Mouse (Mus musculus): ENCODE results near the gene Smurf1.

Gene Smurf1

GRCm38 (mm10) chr5:144928856-144929713 is 36.6 kb downstream of the Smurf1 start:
- in situ Hi-C loops (cut with MboI; ENCODE audit: low pct_unique_long_range_greater_than_20kb in 1 of 2, low sequenced_read_pairs in 2 of 2, unreplicated experiment in 1 of 2): no loop called here

GRCm38 (mm10) chr5:144926275-144926674 is 39.4 kb downstream of the Smurf1 start:
- in situ Hi-C loops (cut with MboI; ENCODE audit: low pct_unique_long_range_greater_than_20kb in 1 of 2, low sequenced_read_pairs in 2 of 2, unreplicated experiment in 1 of 2): no loop called here

GRCm38 (mm10) chr5:144923351-144923750 is 42.3 kb downstream of the Smurf1 start:
- in situ Hi-C loops (cut with MboI; ENCODE audit: low pct_unique_long_range_greater_than_20kb in 1 of 2, low sequenced_read_pairs in 2 of 2, unreplicated experiment in 1 of 2): no loop called here

GRCm38 (mm10) chr5:144919790-144920189 is 45.9 kb downstream of the Smurf1 start:
- in situ Hi-C loops (cut with MboI; ENCODE audit: low pct_unique_long_range_greater_than_20kb in 1 of 2, low sequenced_read_pairs in 2 of 2, unreplicated experiment in 1 of 2): loop anchor here in 1 of 2 experiments (5.0 kb wide), 1 partner anchor 43 kb away; no protein-coding TSS in a partner anchor

GRCm38 (mm10) chr5:144919194-144919593 is 46.5 kb downstream of the Smurf1 start:
- in situ Hi-C loops (cut with MboI; ENCODE audit: low pct_unique_long_range_greater_than_20kb in 1 of 2, low sequenced_read_pairs in 2 of 2, unreplicated experiment in 1 of 2): loop anchor here in 1 of 2 experiments (5.0 kb wide), 1 partner anchor 43 kb away; no protein-coding TSS in a partner anchor

- in situ Hi-C loops (cut with MboI; ENCODE audit: low pct_unique_long_range_greater_than_20kb in 1 of 2, low sequenced_read_pairs in 2 of 2, unreplicated experiment in 1 of 2): loop anchor here in 1 of 2 experiments (5.0 kb wide), 1 partner anchor 44 kb away; no protein-coding TSS in a partner anchor
These were observed 47.4 kb downstream of the Smurf1 start for GRCm38 (mm10) chr5:144918204-144918603.

- in situ Hi-C loops (cut with MboI; ENCODE audit: low pct_unique_long_range_greater_than_20kb in 1 of 2, low sequenced_read_pairs in 2 of 2, unreplicated experiment in 1 of 2): loop anchor here in 1 of 2 experiments (5.0 kb wide), 1 partner anchor 45 kb away; no protein-coding TSS in a partner anchor
These were observed 48.5 kb downstream of the Smurf1 start for GRCm38 (mm10) chr5:144917172-144917571.

GRCm38 (mm10) chr5:144915828-144916227 is 49.8 kb downstream of the Smurf1 start:
- in situ Hi-C loops (cut with MboI; ENCODE audit: low pct_unique_long_range_greater_than_20kb in 1 of 2, low sequenced_read_pairs in 2 of 2, unreplicated experiment in 1 of 2): loop anchor here in 1 of 2 experiments (5.0 kb wide), 1 partner anchor 46 kb away; no protein-coding TSS in a partner anchor

- in situ Hi-C loops (cut with MboI; ENCODE audit: low pct_unique_long_range_greater_than_20kb in 1 of 2, low sequenced_read_pairs in 2 of 2, unreplicated experiment in 1 of 2): no loop called here
These were observed 51.2 kb downstream of the Smurf1 start for GRCm38 (mm10) chr5:144914433-144914906.

- in situ Hi-C loops (cut with MboI; ENCODE audit: low pct_unique_long_range_greater_than_20kb in 1 of 2, low sequenced_read_pairs in 2 of 2, unreplicated experiment in 1 of 2): no loop called here
These were observed 51.7 kb downstream of the Smurf1 start for GRCm38 (mm10) chr5:144913923-144914322.

GRCm38 (mm10) chr5:144913361-144913760 is 52.3 kb downstream of the Smurf1 start:
- in situ Hi-C loops (cut with MboI; ENCODE audit: low pct_unique_long_range_greater_than_20kb in 1 of 2, low sequenced_read_pairs in 2 of 2, unreplicated experiment in 1 of 2): no loop called here

GRCm38 (mm10) chr5:144912519-144913310 is 52.9 kb downstream of the Smurf1 start:
- in situ Hi-C loops (cut with MboI; ENCODE audit: low pct_unique_long_range_greater_than_20kb in 1 of 2, low sequenced_read_pairs in 2 of 2, unreplicated experiment in 1 of 2): no loop called here

GRCm38 (mm10) chr5:144909521-144909920 is 56.1 kb downstream of the Smurf1 start:
- in situ Hi-C loops (cut with MboI; ENCODE audit: low pct_unique_long_range_greater_than_20kb in 1 of 2, low sequenced_read_pairs in 2 of 2, unreplicated experiment in 1 of 2): no loop called here

- in situ Hi-C loops (cut with MboI; ENCODE audit: low pct_unique_long_range_greater_than_20kb in 1 of 2, low sequenced_read_pairs in 2 of 2, unreplicated experiment in 1 of 2): no loop called here
These were observed 58.1 kb downstream of the Smurf1 start for GRCm38 (mm10) chr5:144907591-144907990.

- in situ Hi-C loops (cut with MboI; ENCODE audit: low pct_unique_long_range_greater_than_20kb in 1 of 2, low sequenced_read_pairs in 2 of 2, unreplicated experiment in 1 of 2): no loop called here
These were observed 61.1 kb downstream of the Smurf1 start for GRCm38 (mm10) chr5:144904356-144905134.

- in situ Hi-C loops (cut with MboI; ENCODE audit: low pct_unique_long_range_greater_than_20kb in 1 of 2, low sequenced_read_pairs in 2 of 2, unreplicated experiment in 1 of 2): no loop called here
These were observed 63.9 kb downstream of the Smurf1 start for GRCm38 (mm10) chr5:144901791-144902190.

- in situ Hi-C loops (cut with MboI; ENCODE audit: low pct_unique_long_range_greater_than_20kb in 1 of 2, low sequenced_read_pairs in 2 of 2, unreplicated experiment in 1 of 2): no loop called here
These were observed 64.6 kb downstream of the Smurf1 start for GRCm38 (mm10) chr5:144901035-144901434.

- in situ Hi-C loops (cut with MboI; ENCODE audit: low pct_unique_long_range_greater_than_20kb in 1 of 2, low sequenced_read_pairs in 2 of 2, unreplicated experiment in 1 of 2): no loop called here
These were observed 67.1 kb downstream of the Smurf1 start for GRCm38 (mm10) chr5:144898448-144899052.
